Mouse (Mus musculus) heart, embryonic 11.5 days (tissue): ENCODE measurements around the gene Tmcc2. TPM values are rescaled to one million over a fixed set of nuclear protein-coding genes. Genes with fewer than 3 reads are reported as not detected.
A peak's percentile ranks its signal among the peaks of the same experiment; 100 is the strongest.

Source experiments
- ATAC-seq: fragments of 200-750 bp; cut with Nextera tagmentation; replicated peaks from 2 replicates; pipeline ENCODE4 v1.8.0; 2017; ENCODE audit warnings: moderate library complexity; ENCODE audit not compliant: insufficient number of reproducible peaks, low FRiP score, low TSS enrichment
- H3K27ac ChIP-seq: fragments of 300-500 bp; sonication (generic); 2 replicates; pipeline ENCODE4 v1.5.1; 2014; ENCODE audit warnings: mild to moderate bottlenecking, low read depth, low read length
- H3K27me3 ChIP-seq: fragments of 300-500 bp; sonication (generic); 2 replicates; pipeline ENCODE4 v1.6.1; 2014; ENCODE audit warnings: mild to moderate bottlenecking, low read length, mixed read lengths; ENCODE audit not compliant: control insufficient read depth, insufficient read depth
- H3K36me3 ChIP-seq: fragments of 300-500 bp; sonication (generic); 2 replicates; pipeline ENCODE4 v1.6.1; 2014; ENCODE audit warnings: mild to moderate bottlenecking, low read length, moderate library complexity, mixed read lengths; ENCODE audit not compliant: control insufficient read depth, insufficient read depth
- H3K4me1 ChIP-seq: fragments of 300-500 bp; sonication (generic); 2 replicates; pipeline ENCODE4 v1.6.1; 2014; ENCODE audit warnings: low read length; ENCODE audit not compliant: control insufficient read depth, insufficient read depth
- H3K4me2 ChIP-seq: fragments of 300-500 bp; sonication (generic); 2 replicates; pipeline ENCODE4 v1.6.1; 2014; ENCODE audit warnings: mild to moderate bottlenecking, moderate library complexity
- H3K4me3 ChIP-seq: fragments of 300-500 bp; sonication (generic); 2 replicates; pipeline ENCODE4 v1.5.1; 2014; ENCODE audit warnings: low read depth, low read length
- H3K9ac ChIP-seq: fragments of 300-500 bp; sonication (generic); 2 replicates; pipeline ENCODE4 v1.6.1; 2014; ENCODE audit warnings: mild to moderate bottlenecking, low read depth, low read length, moderate library complexity
- H3K9me3 ChIP-seq: fragments of 300-500 bp; sonication (generic); replicated peaks from 2 replicates; pipeline ENCODE4 v1.6.1; 2016; ENCODE audit warnings: low read length; ENCODE audit not compliant: control insufficient read depth
- WGBS: fragments of 180-500 bp; shearing (Covaris S2); extraction: QIAGEN DNeasy Blood & Tissue Kit; methylation state at CpG from one replicate; pipeline ENCODE4 v1.1.7; 2014; ENCODE audit not compliant: insufficient replicate concordance; 5-methylcytosine and 5-hydroxymethylcytosine counted together
- polyA plus RNA-seq: library from polyadenylated mRNA; unstranded; fragments of >200 nt; fragmentation: Nextera tagmentation; extraction: Ambion mirVana; gene quantifications from 2 replicates; pipeline ENCODE4 v1.2.1, GENCODE M21; 2014

Gene Tmcc2
- polyA plus RNA-seq, 1 experiment from 2014 or later = 10.4 TPM

DNA sequence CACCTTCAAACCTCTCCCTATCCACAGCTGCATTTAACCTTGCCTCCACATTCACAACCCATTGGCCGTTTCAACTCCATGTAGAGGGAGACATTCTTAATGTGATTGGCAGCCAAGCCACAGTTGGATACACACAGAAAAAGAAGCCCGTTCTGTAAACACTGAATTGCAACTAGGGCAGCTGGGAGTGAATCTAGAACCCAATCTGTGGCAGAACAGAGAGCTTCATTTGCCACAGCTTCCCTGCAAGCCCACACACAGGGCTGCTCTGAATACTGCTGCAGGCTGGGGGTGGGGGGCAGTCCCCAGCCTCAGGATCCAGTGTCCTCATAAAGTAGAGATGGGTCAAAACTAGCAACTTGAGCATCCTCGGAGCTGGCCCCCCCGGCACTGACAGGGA, 4.8 kb downstream of the Tmcc2 start:
- WGBS = 87% methylated on average over 4 of the region's 4 CpGs
- Histone ChIP-seq H3K4me3 (no peak overlapping the region), H3K27me3 (no peaks in the 10 kb centered on the region), H3K4me1 (peaks cover 45% of the 10 kb centered on the region), H3K4me2 (no peak overlapping the region), H3K27ac (no peak overlapping the region), H3K9ac (no peak overlapping the region), H3K9me3 (no peaks in the 10 kb centered on the region), H3K36me3 (no peaks in the 10 kb centered on the region)
- no peak for ATAC-seq

GRCm38 (mm10) chr1:132385711-132386110, 5.4 kb downstream of the Tmcc2 start:
- no peak for ATAC-seq
- no peak overlapping the region for H3K27ac ChIP-seq
- H3K9ac ChIP-seq = no peak overlapping the region
- no peaks in the 10 kb centered on the region for H3K36me3 ChIP-seq
- no peak overlapping the region; the same call in 1 of the 2 replicates for H3K4me2 ChIP-seq
- WGBS = 60% methylated on average over 4 of the region's 4 CpGs
- peaks cover 45% of the 10 kb centered on the region for H3K4me1 ChIP-seq
- H3K9me3 ChIP-seq = no peaks in the 10 kb centered on the region
- H3K27me3 ChIP-seq = no peaks in the 10 kb centered on the region
- H3K4me3 ChIP-seq = no peak overlapping the region

DNA sequence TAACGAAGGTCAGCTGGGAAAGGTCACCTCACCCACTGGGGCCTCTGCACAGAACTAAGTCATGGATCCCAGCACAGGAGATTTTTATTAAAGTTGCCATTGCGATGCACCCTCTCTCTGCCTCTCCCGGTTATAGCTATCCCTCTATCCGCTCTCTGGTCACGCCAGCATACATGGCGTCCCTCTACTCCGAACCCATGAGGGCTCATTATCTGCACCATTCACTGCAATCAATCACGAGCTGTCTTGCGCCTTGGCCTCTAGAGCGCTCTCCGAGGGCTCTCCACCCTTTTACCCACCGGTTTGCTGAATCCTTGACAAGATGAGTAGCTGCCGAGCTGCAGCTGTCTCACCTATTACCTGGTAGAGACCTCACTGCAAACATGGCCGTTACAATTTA, 5.8 kb downstream of the Tmcc2 start:
- WGBS = 44% methylated on average over 14 of the region's 14 CpGs
- ATAC-seq = no peak
- Histone ChIP-seq H3K4me1 (peaks cover 43% of the 10 kb centered on the region), H3K4me2 (no peak overlapping the region; the same call in 1 of the 2 replicates), H3K4me3 (no peak overlapping the region), H3K27me3 (no peaks in the 10 kb centered on the region), H3K27ac (no peak overlapping the region), H3K36me3 (no peaks in the 10 kb centered on the region; the same call in 1 of the 2 replicates), H3K9ac (peak overlapping the region; percentile 3; the same call in 1 of the 2 replicates), H3K9me3 (no peaks in the 10 kb centered on the region)

- peaks cover 4% of the 10 kb centered on the region; the same call in 1 of the 2 replicates for H3K36me3 ChIP-seq
- no peaks in the 10 kb centered on the region for H3K27me3 ChIP-seq
- ATAC-seq = no peak
- no peak overlapping the region for H3K27ac ChIP-seq
- no peak overlapping the region for H3K4me2 ChIP-seq
- no peaks in the 10 kb centered on the region for H3K9me3 ChIP-seq
- H3K9ac ChIP-seq = no peak overlapping the region
- 90% methylated on average over 8 of the region's 8 CpGs for WGBS
- no peak overlapping the region for H3K4me3 ChIP-seq
- peaks cover 37% of the 10 kb centered on the region for H3K4me1 ChIP-seq
These were observed 7.0 kb downstream of the Tmcc2 start for GRCm38 (mm10) chr1:132384001-132384554.

GRCm38 (mm10) chr1:132381929-132382328, 9.2 kb downstream of the Tmcc2 start:
- Histone ChIP-seq H3K27ac (no peak overlapping the region), H3K4me1 (peaks cover 29% of the 10 kb centered on the region), H3K9me3 (no peaks in the 10 kb centered on the region), H3K4me3 (no peak overlapping the region), H3K9ac (no peak overlapping the region), H3K36me3 (peaks cover 4% of the 10 kb centered on the region; the same call in 1 of the 2 replicates), H3K27me3 (no peaks in the 10 kb centered on the region), H3K4me2 (peak overlapping the region; percentile 41; the same call in 1 of the 2 replicates)
- 62% methylated on average over 10 of the region's 10 CpGs for WGBS
- ATAC-seq = peak; percentile 58; the same call in 1 of the 2 replicates

GRCm38 (mm10) chr1:132380550-132381100, 10.5 kb downstream of the Tmcc2 start:
- no peaks in the 10 kb centered on the region for H3K9me3 ChIP-seq
- H3K27ac ChIP-seq = no peak overlapping the region
- H3K9ac ChIP-seq = no peak overlapping the region
- no peak overlapping the region for H3K4me2 ChIP-seq
- peaks cover 4% of the 10 kb centered on the region; the same call in 1 of the 2 replicates for H3K36me3 ChIP-seq
- WGBS = 86% methylated on average over 27 of the region's 27 CpGs
- no peaks in the 10 kb centered on the region for H3K27me3 ChIP-seq
- no peak overlapping the region for H3K4me3 ChIP-seq
- no peak for ATAC-seq
- H3K4me1 ChIP-seq = peaks cover 34% of the 10 kb centered on the region

DNA sequence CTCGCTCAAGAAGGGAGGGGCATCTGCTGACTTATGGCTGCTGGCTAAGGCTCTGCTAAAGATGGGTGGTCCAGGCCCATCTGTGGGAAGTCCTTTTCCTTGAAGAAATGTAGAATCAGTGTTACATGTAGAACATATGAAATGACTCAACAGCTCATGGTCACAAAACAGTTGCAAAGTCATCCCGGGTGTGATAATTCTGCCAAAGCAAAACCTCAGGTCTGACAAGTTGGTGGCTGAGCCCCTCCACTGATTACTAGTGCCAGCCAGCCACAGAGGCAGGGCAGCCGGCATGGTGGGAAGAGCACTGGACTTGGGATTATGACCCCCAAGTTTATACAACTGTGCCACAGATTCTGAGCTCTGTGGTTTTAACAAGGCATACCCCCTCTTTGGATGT, 13.3 kb downstream of the Tmcc2 start:
- WGBS = 81% methylated on average over 3 of the region's 3 CpGs
- H3K4me2 ChIP-seq = no peak overlapping the region
- ATAC-seq = no peak
- no peaks in the 10 kb centered on the region for H3K9me3 ChIP-seq
- no peaks in the 10 kb centered on the region for H3K27me3 ChIP-seq
- H3K4me3 ChIP-seq = no peak overlapping the region
- H3K27ac ChIP-seq = no peak overlapping the region
- no peak overlapping the region for H3K9ac ChIP-seq
- peaks cover 49% of the 10 kb centered on the region for H3K4me1 ChIP-seq
- H3K36me3 ChIP-seq = peaks cover 4% of the 10 kb centered on the region; the same call in 1 of the 2 replicates

DNA sequence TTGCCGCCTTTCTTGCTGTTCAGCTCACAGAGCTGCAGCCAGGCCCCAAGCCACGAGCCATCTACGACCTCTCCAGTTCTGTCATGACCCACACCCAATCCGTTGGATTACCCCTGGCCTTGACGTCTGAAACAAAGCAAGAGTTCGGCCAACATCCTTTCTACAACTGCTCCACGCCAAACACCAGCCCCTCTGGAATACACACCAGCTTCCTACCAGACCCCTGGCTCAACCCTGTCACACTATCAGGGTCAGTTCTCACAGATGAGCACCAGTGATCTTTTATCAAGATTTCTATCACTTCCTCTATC, 14.1 kb downstream of the Tmcc2 start:
- WGBS = 59% methylated on average over 7 of the region's 7 CpGs
- Histone ChIP-seq H3K9ac (0 out of 2 replicates have a peak overlapping the region, but pooled peaks have one; percentile 17), H3K27ac (no peak overlapping the region), H3K4me2 (no peak overlapping the region; the same call in 1 of the 2 replicates), H3K4me1 (peaks cover 55% of the 10 kb centered on the region), H3K27me3 (no peaks in the 10 kb centered on the region), H3K9me3 (no peaks in the 10 kb centered on the region), H3K4me3 (no peak overlapping the region), H3K36me3 (peaks cover 4% of the 10 kb centered on the region; the same call in 1 of the 2 replicates)
- no peak for ATAC-seq
